Mouse (Mus musculus) neural tube, embryonic 11.5 days (tissue): ENCODE measurements around the gene Lars2. TPM values are rescaled to one million over a fixed set of nuclear protein-coding genes. Genes with fewer than 3 reads are reported as not detected.
A peak's percentile ranks its signal among the peaks of the same experiment; 100 is the strongest.
"Not testable (repeated sequence)": the region's sequence is repeated elsewhere in the genome, so short reads cannot be mapped to it uniquely, and the experiment has no call there.

ENCODE experiments used
- ATAC-seq: fragments of 200-750 bp; cut with Nextera tagmentation; 2 replicates; pipeline ENCODE4 v1.8.0; 2017; ENCODE audit warnings: moderate number of reproducible peaks, mild to moderate bottlenecking, moderate TSS enrichment, moderate library complexity; ENCODE audit not compliant: insufficient read depth, low FRiP score, low TSS enrichment
- DNase-seq: peaks from one replicate; pipeline ENCODE4 v3.0.0-alpha.2; 2015; ENCODE audit warnings: low spot score
- H3K27ac ChIP-seq: fragments of 300-500 bp; sonication (generic); 2 replicates; pipeline ENCODE4 v1.5.1; 2014; ENCODE audit warnings: low read depth, mild to moderate bottlenecking, low read length
- H3K27me3 ChIP-seq: fragments of 300-500 bp; sonication (generic); 2 replicates; pipeline ENCODE4 v1.6.1; 2014; ENCODE audit warnings: mild to moderate bottlenecking, low read length, mixed read lengths; ENCODE audit not compliant: control insufficient read depth, insufficient read depth
- H3K36me3 ChIP-seq: fragments of 300-500 bp; sonication (generic); 2 replicates; pipeline ENCODE4 v1.6.1; 2014; ENCODE audit warnings: mild to moderate bottlenecking, low read length, moderate library complexity, mixed read lengths; ENCODE audit not compliant: control insufficient read depth, insufficient read depth
- H3K4me1 ChIP-seq: fragments of 300-500 bp; sonication (generic); 2 replicates; pipeline ENCODE4 v1.6.1; 2014; ENCODE audit warnings: low read length, mixed read lengths; ENCODE audit not compliant: control insufficient read depth, insufficient read depth
- H3K4me2 ChIP-seq: fragments of 300-500 bp; sonication (generic); 2 replicates; pipeline ENCODE4 v1.6.1; 2014; ENCODE audit warnings: low read depth, mild to moderate bottlenecking, moderate library complexity
- H3K4me3 ChIP-seq: fragments of 300-500 bp; sonication (generic); 2 replicates; pipeline ENCODE4 v1.5.1; 2014; ENCODE audit warnings: low read depth, low read length
- H3K9ac ChIP-seq: fragments of 300-500 bp; sonication (generic); 2 replicates; pipeline ENCODE4 v1.6.1; 2014; ENCODE audit warnings: mild to moderate bottlenecking, low read length
- H3K9me3 ChIP-seq: fragments of 300-500 bp; sonication (generic); 2 replicates; pipeline ENCODE4 v1.6.1; 2016; ENCODE audit warnings: low read length; ENCODE audit not compliant: control insufficient read depth
- WGBS: fragments of 180-500 bp; shearing (Covaris S2); extraction: QIAGEN DNeasy Blood & Tissue Kit; methylation state at CpG from one replicate; pipeline ENCODE4 v1.1.7; 2014; 5-methylcytosine and 5-hydroxymethylcytosine counted together
- polyA plus RNA-seq: library from polyadenylated mRNA; unstranded; fragments of >200 nt; fragmentation: Nextera tagmentation; extraction: Ambion mirVana; gene quantifications from 2 replicates; pipeline ENCODE4 v1.2.1, GENCODE M21; 2014

Lars2 gene
- polyA plus RNA-seq, 1 experiment from 2014 or later, result 1,025 TPM

DNA sequence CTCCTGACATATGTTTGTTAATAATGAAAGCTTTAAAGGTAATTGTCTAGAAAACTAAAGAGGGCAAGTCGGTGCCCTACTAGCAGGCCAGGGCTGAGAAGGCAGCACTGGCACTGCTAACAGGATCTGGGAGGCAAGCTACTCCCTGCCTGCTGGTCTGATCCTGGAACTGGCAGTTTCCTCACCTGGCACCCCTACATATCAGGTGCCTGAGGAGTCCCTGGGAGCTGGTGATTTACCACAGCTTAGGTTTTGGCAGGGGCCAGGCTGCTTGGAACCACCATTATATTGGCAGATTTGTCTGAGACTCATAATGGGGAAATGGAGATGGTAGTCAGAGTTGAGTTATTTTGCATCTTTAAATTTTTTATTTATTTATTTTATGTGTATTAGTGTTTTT is 38.5 kb downstream of the Lars2 start:
- no peaks in the 10 kb centered on the region for H3K27me3 ChIP-seq
- no peak overlapping the region for H3K4me3 ChIP-seq
- ATAC-seq, result no peak
- H3K36me3 ChIP-seq, result no peaks in the 10 kb centered on the region
- H3K9me3 ChIP-seq, result no peaks in the 10 kb centered on the region
- H3K4me1 ChIP-seq, result no peaks in the 10 kb centered on the region
- no peak overlapping the region for H3K9ac ChIP-seq
- 70% methylated on average over 1 of the region's 1 CpGs for WGBS
- no peak overlapping the region for H3K4me2 ChIP-seq
- DNase-seq, result no peak
- no peak overlapping the region for H3K27ac ChIP-seq

DNA sequence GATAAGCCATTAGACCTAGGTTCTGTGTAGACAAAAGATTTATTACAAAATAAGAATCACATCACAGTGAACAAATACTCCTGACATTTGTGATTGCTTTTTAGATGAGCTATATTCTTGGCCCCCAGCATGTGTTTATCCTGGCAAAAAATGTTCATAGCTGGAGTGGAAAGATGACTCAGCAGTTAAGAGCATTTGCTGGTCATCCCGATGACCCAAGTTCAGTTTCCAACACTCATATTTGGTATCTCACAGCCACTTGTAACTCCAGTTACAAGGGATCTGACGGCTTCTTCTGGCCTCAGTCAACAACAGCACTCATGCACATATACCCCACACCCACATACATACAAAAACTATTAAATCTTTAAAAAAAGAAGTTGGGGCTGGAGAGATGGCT is 42.0 kb downstream of the Lars2 start:
- H3K27ac ChIP-seq, result no peak overlapping the region
- no peaks in the 10 kb centered on the region for H3K4me1 ChIP-seq
- no peaks in the 10 kb centered on the region for H3K36me3 ChIP-seq
- no peak overlapping the region for H3K4me3 ChIP-seq
- H3K9ac ChIP-seq, result no peak overlapping the region
- H3K9me3 ChIP-seq, result no peaks in the 10 kb centered on the region
- DNase-seq (no peak), ATAC-seq (no peak)
- 92% methylated on average over 2 of the region's 2 CpGs for WGBS
- no peak overlapping the region for H3K4me2 ChIP-seq
- H3K27me3 ChIP-seq, result no peaks in the 10 kb centered on the region

DNA sequence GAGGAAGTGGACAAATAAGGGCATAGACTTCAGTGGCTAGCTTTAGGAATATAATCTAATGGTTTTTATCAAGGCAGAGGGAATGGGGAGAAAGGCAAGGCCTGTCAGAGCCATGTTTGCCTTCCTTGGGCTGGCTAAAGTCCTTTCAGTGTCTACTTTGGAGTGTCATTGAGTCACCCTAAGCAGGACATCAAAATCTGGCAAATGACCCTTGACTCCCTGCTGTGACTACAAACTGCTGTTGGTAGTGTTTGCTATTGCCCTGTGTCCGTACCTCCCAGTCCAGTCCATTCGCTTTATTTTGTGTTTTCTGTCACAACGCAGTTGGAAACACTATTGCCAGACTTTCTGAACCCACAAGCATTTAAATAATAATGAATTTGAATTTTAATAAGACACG is 63.1 kb downstream of the Lars2 start:
- no peak for DNase-seq
- H3K9me3 ChIP-seq, result no peaks in the 10 kb centered on the region
- H3K27ac ChIP-seq, result no peak overlapping the region
- WGBS, result 81% methylated on average over 4 of the region's 4 CpGs
- H3K36me3 ChIP-seq, result no peaks in the 10 kb centered on the region
- no peak overlapping the region for H3K4me2 ChIP-seq
- no peak overlapping the region for H3K4me3 ChIP-seq
- no peaks in the 10 kb centered on the region for H3K4me1 ChIP-seq
- H3K27me3 ChIP-seq, result no peaks in the 10 kb centered on the region
- no peak for ATAC-seq
- no peak overlapping the region for H3K9ac ChIP-seq

DNA sequence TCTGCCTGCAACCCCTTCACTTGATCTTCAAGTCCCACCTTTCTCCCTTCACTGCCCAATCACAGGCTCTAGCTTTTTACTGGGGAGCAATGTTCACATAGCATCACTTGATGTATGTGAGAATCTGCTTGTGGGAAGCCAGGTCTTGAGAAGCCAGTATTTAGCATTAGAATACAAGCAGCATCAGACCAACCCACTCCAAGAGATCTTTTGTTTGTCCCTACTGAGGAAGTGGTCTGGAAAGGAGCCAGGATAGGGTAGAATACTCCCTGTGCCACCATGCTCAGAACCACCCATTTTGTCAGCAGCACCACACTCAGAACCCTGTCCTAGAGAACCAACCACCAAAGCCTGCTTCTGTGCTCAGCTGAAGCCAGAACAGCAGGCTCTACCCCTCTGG is 64.2 kb downstream of the Lars2 start:
- Histone ChIP-seq H3K27me3 (no peaks in the 10 kb centered on the region), H3K9ac (no peak overlapping the region), H3K4me2 (no peak overlapping the region), H3K36me3 (no peaks in the 10 kb centered on the region), H3K4me3 (no peak overlapping the region), H3K27ac (no peak overlapping the region), H3K4me1 (no peaks in the 10 kb centered on the region), H3K9me3 (no peaks in the 10 kb centered on the region)
- ATAC-seq (peak; percentile 53; the same call in 1 of the 2 replicates), DNase-seq (no peak)

DNA sequence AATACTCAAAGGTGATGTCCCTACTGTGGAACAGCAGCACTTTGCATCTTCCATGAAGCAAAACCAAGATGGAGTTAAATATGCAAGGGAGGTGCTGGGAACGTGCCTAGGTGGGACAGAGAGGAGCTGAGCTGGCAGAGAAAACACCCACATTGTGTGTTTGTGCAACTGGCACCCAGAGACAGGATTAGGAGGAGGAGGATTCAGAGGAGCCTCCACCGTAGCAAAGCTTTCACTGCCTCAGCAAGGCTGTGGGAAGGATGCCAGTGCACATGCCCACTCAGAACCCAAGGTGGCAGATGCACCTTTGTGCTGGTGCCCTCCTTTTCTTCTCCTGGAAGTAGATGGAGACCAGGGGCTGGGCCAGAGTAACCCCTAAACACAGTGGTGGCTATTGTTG is 71.5 kb downstream of the Lars2 start:
- DNase-seq, result no peak
- ATAC-seq, result no peak
- H3K4me1 ChIP-seq, result no peaks in the 10 kb centered on the region
- H3K4me3 ChIP-seq, result no peak overlapping the region
- H3K27ac ChIP-seq, result no peak overlapping the region
- H3K27me3 ChIP-seq, result no peaks in the 10 kb centered on the region
- no peaks in the 10 kb centered on the region for H3K9me3 ChIP-seq
- H3K4me2 ChIP-seq, result no peak overlapping the region
- H3K9ac ChIP-seq, result no peak overlapping the region
- H3K36me3 ChIP-seq, result no peaks in the 10 kb centered on the region
- 82% methylated on average over 2 of the region's 2 CpGs for WGBS

DNA sequence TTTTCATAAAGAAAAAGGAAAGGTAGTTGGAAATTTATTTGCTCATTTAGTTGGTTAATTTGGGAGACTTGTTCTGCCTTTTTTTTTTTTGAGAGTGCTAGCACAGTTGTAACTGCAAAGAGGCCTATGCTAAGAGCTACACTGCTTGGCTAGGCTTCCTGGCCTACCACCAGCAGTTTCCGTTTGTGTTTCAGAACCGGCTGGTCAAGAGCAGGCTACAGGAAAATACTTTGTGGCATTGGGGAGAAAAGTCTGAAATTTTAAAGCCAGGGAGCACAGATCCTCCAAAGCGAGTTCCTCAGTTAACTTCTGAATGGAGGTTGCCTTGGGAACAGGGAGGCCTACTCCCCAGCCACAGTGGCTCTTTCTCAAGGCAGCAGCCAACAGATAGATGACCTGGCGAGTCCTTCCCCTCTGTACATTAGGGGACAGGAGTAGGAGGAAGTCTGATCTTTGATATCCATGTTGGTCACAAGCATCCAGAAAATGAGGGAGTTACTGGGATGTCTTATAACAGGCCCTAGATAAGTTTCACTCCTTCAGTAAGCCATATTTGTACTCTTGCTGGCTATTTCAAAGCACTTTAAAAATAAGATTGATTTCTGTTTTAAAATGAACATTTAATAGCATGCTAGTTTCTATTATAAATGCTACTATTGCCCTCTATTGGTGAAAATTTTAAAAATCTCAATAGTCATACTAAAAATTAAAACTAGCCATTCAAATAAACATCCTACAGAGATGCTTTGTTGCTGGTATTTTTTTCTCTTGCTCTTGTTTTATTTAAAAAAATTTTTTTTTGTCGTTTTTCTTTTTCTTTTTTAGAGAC is 73.7 kb downstream of the Lars2 start:
- whole genome bisulfite sequencing, result 53% methylated on average over 5 of the region's 5 CpGs
- ATAC-seq (no peak), DNase-seq (peak; percentile 25)
- H3K4me1 ChIP-seq, result no peaks in the 10 kb centered on the region
- no peaks in the 10 kb centered on the region for H3K36me3 ChIP-seq
- no peaks in the 10 kb centered on the region for H3K9me3 ChIP-seq
- no peak overlapping the region for H3K4me3 ChIP-seq
- no peak overlapping the region for H3K27ac ChIP-seq
- H3K27me3 ChIP-seq, result no peaks in the 10 kb centered on the region
- H3K9ac ChIP-seq, result no peak overlapping the region
- no peak overlapping the region for H3K4me2 ChIP-seq

DNA sequence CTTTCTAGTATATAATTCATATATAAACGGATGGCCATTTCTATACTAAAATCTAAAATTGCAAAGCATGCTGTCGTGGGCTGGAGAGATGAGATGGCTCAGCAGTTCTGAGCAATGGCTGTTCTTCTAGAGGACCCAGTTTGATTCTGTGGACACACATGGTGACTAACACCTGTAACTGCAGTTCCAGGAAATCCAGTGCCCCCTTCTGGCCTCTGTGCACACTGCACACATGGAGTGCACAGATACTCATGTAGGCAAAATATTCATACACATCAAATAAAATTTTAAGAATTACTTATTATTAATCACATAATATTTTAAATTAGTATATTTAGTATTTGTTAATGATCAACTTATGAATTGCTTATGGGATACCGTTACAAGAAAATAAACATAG is 80.4 kb downstream of the Lars2 start:
- H3K4me2 ChIP-seq, H3K4me3 ChIP-seq, ATAC-seq, H3K36me3 ChIP-seq, H3K27me3 ChIP-seq, H3K9me3 ChIP-seq, H3K9ac ChIP-seq, H3K4me1 ChIP-seq, H3K27ac ChIP-seq: not testable (repeated sequence)
- WGBS, result 95% methylated on average over 2 of the region's 3 CpGs
- peak; percentile 32 for DNase-seq

DNA sequence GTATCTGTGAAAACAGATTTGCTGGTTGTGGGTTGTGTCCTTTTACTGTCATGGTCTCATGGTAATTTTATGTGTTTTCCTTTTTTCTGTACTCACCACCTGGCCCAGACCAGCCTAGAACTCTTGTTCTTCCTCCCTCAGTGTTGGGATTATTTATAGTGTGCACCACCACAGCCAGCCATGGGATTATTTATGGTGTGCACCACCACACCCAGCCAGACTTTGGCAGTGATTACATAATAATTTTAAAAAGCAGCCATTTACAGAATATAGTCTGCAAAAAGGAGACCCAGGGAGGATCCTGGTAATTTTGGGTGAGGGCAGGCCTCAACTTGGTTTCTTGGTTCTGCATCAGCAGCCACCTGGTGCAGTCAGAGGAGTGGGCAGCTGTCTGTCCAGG is 81.9 kb downstream of the Lars2 start:
- DNase-seq (no peak), ATAC-seq (no peak)
- no peak overlapping the region for H3K4me2 ChIP-seq
- no peak overlapping the region for H3K4me3 ChIP-seq
- H3K4me1 ChIP-seq, result no peaks in the 10 kb centered on the region
- H3K27me3 ChIP-seq, result no peaks in the 10 kb centered on the region
- no peak overlapping the region for H3K9ac ChIP-seq
- no peak overlapping the region for H3K27ac ChIP-seq
- no peaks in the 10 kb centered on the region for H3K9me3 ChIP-seq
- no peaks in the 10 kb centered on the region for H3K36me3 ChIP-seq

DNA sequence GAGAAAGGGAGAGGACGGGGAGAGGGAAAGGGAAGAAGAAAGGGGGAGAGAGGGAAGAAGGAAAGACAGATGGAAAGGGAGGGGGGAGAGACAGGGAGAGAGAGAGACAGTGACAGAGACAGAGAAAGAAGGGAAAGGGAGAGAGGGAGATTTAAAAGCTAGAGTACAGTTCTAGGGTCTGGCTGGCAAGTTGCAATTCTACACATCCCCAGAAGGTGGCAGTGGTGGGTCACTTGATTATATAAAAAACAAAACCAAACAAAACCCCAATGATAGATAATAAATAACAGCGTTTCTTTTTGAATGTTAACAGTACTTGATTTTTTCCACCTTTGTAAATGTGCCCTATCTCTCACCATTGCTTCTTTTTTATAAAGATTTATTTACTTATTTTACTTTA is 83.4 kb downstream of the Lars2 start:
- H3K4me2 ChIP-seq, result no peak overlapping the region
- no peak overlapping the region for H3K4me3 ChIP-seq
- WGBS, result 44% methylated on average over 2 of the region's 2 CpGs
- no peaks in the 10 kb centered on the region for H3K4me1 ChIP-seq
- H3K9me3 ChIP-seq, result no peaks in the 10 kb centered on the region
- H3K27me3 ChIP-seq, result no peaks in the 10 kb centered on the region
- no peaks in the 10 kb centered on the region for H3K36me3 ChIP-seq
- ATAC-seq (no peak), DNase-seq (peak; percentile 61)
- no peak overlapping the region for H3K27ac ChIP-seq
- no peak overlapping the region for H3K9ac ChIP-seq
